Mouse (Mus musculus): Measurements from ENCODE around the gene Smg9. TPM values are rescaled to one million over a fixed set of nuclear protein-coding genes. Genes with fewer than 3 reads are reported as not detected.

The Smg9 gene
- total RNA-seq (2021): 10 to 100 TPM; 17.8 to 21.1 TPM
- long read RNA-seq, experiment 1, partial matches to known transcripts: 7 of 11 reads
- long read RNA-seq, experiment 1, other reads (novel, unspliced or antisense): 2 of 11 reads
- long read RNA-seq, experiment 2, transcript Smg9-201 (14 exons, 2,242 nt): major isoform, 6 of 15 reads
- long read RNA-seq, experiment 2, partial matches to known transcripts: 3 of 15 reads
- long read RNA-seq, experiment 2, other reads (novel, unspliced or antisense): 5 of 15 reads

DNA sequence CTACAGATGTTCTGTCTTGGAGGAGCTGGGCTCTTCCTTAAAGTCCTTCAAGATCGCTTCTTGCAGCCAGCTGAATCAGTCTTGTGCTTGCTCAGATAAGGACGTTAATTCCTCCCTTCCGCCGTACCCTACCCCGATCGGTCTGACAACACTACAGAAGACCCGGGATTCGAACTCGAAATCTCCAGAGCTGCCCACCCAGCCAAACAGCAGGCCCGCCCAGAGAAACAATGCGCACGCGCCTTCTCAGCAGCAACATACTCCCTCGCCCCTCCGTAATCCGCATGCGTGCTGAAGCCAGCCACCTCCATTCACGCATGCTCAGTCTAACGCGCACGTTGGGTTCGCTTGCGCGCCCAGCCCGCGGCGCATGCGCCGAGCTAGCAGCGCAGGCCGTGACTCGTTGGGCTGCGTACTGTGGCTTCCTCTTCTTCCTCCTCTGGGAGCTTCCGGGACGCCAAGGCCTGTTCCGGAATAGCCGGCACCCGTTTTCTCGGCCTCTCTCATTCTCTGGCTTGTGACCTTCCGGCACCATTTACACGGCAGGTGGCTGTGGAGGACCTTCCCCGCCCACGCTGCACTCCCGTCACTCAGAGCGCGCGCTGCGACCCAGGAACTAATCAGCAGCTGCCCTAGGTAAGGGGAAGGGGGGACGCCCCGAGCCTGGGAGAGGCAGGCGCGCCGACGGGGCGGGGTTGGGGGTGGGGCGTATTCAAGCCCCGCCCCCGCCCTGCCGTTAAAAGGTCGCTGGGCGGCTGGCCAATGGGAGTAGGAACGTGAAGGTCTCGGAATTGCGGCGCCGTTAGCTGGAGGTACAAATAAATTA, at the start of gene Smg9:
Gene Smg9, plus strand, starts transcription at position 364 of the 826 bp plus-strand sequence.
- DNase-seq: peak; percentile 97 to 98

DNA sequence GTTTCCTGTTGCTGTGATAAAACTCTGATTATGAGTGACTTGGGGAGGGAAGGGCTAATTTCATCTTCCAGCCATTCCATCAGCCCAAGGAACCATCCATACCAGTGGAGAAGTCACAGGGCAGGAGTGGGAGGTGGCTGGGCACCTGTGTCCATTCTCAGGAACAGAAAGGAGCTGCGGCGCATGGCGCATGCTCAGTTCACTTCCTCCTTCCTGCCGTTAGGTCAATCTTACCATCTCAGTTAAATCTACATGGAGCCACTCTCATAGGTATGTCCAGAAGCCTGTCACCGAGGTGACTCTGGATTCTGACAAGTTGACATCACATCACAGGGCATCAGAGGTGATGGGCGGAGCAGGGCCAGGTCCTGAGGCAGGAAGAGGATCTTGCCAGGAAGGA, 43.8 kb upstream of the Smg9 start:
- DNase-seq: no peak

DNA sequence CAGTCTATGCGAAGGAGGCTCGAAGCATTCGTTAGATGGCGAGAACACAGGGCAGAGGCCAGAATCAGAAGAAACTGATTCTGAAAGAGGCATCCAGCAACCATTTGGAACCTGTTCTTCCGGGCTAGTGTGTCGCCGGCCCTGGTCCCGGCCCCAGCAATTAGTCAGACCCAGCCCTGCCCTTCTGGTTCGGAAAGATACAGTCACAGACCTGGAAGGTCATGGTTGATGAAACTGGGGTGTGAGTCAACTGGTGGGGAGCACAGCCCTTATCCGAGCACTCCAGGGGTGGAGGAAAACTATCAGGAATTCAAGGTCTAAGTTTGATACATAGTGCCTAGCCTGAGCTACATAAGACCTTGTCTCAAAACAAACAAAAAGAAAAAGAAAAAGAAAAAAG, 43.3 kb upstream of the Smg9 start:
- peak; percentile 67 to 72 for DNase-seq

DNA sequence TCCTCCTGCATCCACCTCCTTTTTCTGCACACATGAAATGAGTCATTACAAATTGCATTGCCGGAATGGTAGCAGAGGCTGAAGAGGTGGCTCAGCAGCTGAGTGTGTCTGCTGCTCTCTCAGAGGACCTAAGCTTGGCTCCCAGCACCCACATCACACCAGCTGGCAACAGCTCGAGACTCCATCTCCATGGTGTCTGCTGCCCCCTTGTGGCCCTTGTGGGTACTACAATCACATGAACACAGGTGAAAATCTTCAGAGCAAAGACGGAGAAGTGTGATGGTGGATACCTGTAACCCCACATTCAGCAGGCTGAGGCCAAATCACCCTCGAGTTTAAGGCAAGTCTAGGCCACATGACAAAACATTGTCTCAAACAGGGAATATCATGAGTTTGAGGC, 41.5 kb upstream of the Smg9 start:
- DNase-seq: no peak

DNA sequence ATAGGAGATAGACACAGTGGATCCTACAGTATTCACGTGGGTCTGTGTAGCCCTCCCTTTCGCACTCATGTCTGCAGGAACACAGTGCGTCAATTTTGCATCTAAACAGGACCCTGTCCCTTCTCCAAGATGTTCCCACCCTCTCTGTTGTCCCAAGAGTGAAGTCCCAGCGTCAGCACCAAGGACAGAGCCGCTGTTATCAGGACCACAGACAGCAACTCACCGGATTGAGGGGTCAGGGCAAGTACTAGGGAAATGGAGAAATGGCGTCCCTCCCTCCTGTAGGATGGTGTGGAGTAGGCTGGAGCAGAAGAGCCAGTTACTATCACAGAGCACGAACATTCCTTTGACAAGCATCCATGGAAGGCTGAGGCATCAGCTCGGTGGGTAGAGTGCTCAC, 40.1 kb upstream of the Smg9 start:
- DNase-seq: peak; percentile 55 to 59

DNA sequence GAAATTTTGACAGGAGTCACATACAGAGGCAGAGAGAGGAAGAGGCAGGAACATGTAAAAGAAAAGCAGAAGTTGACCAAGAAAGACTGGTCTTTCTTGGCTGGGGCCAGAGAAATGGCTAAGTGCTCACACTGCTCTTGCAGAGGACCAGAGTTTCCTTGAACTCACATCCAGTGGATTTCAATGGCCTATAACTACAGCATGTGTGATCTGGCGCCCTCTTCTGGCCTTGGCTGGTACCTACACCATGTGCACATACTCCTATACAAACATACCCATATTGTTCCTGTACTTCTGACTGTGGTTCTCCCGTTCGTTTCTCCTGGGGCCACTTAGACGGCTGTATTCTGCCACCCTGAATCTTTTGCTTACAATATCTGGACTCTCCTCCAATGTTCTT, 38.4 kb upstream of the Smg9 start:
- no peak for DNase-seq

DNA sequence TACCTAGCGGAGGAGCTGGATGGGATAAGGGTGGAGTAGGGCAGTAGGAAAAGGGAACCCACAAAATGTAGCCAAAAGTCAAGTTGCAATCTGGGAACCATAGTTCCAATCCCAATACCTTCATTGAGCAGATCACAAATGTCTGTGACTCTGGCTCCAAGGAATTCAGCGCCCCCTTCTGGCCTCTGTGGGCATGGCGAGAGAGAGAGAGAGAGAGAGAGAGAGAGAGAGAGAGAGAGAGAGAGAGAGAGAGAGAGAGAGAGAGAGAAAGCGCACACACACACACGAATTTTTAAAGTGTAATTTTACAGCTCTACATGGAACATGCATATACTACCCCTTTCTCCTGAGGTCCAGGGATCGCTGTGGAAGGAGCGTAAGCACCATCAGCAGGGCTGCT, 36.2 kb upstream of the Smg9 start:
- peak; percentile 51 to 64 for DNase-seq

DNA sequence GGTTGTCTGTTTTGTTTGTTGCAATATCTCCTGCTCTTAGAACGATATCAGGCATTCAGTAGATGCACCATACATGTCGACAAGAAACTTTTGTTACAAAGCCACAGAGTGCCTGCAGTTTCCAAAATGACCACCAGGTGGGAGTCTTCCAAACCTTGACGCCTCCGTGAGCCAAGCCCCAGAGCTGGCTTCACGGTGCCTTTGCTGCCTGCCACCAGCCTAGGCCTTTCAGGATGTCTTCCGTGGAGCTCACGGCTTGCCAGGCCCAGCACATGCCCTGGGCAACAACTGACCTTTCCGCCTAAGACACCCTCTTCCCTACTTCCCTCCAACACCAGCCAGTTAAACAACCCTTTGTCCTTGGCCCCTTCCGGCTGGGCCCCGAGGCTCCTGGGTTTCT, 34.6 kb upstream of the Smg9 start:
- DNase-seq: peak; percentile 83 to 86

DNA sequence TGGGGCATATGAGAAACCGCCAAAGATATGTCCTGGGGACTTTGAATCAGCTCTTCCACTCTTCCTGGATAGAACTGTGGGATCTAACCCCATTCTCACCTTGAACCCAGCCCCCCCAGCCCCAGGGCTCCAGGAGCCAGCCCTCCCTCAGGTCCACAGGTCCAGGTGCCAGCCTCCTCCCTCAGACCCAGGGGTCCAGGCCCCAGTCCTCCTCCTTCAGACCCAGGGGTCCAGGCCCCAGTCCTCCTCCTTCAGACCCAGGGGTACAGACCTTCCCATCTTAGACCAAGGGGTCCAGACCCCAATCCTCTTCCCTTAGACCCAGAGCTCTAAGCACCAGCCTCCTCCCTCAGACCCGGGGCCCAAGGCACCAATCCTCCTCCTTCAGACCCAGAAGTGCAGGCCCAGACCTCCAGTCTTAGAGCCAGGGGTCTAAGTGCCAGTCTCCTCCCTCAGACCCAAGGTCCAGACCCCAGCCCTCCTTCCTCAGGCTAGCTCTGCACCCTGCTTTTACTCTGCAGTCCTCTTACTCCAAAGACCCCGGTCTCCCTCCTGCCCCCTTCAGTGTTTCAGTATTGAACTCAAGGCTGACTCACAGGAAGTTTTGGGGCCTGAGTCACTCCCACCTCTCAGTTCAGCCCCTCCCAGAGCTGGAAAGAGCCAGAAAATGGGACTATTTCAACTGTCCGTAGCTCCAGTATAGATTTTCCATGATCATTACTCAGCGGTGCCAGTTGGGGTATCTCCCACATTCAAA, 34.0 kb upstream of the Smg9 start:
- DNase-seq: peak; percentile 27 to 52

DNA sequence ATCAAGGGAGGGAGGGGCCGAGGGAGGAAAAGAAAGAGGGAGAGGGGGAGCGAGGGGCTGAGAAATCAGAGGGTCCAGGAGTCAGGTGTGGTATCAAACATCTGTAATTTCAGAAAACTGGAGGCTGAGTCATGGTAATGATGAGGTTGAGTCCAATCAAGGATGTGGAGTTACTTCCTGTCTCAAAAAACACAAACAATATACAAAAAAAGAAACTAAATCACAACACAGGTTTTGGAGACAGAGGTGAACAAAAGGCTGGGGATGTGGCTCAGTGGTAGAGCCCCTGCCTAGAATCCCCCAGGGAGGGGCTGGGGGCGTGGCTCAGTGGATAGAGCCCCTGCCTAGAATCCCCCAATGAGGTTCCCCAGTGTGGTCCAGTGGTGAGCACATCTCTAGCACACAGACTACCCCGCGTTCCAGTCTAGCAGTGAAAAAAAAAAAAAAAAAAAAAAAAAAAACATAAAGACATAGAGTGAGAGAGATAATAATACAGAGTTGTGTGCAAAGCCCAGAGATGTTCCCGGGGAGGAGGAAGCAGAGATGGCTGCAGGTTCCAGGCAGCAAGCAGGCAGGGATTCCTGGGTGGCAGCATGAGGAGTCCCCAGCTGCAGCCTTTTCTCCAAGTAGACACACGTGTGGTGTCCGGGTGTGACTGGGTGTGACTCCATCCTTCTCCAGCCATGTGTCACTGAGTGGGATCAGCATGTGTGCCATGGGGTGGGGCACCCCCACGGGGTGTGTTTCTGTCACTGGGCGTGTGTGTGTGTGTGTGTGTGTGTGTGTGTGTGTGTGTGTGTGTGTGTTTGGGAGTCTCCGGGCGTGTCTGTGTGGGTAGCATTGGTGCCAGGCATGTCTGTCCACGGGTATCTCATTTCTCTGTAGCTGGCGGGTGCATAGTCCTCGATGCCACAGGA, 32.4 kb upstream of the Smg9 start:
- DNase-seq: no peak

DNA sequence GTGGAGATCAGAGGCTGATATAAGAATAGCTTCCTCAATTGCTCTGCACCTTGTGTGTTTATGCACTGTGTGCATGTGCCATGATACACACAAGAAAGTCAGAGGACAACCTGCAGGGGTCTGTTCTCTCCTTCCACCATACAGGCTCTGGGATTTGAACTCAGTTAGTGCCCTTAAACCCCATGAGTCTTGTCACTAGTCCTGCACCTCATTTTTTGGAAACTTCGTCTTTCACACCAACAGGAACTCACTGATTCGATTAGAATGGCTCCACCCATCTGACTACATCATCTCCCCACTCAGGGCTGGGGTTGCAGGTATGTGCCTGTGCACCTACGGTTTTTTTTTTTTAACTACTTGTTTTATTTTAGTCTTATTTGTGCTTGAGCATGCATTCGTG, 31.2 kb upstream of the Smg9 start:
- DNase-seq: no peak

DNA sequence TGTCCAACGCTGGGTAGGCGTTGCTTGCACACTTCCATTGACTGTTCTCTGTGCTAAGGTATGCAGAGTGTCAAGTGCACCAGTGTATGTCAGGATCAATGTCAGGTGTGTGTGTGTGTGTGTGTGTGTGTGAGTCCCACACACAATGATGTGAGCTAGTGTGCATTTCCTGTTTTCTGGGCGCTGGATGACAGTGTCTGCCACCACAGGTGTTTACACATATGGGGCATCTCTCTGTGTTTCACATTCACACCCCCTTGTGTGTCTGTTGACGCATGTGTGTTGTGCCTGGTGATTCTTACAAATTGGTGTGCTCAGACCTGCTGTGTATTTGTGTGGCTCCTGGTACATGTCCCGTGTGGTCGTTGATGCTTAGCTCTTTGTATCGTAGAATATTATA, 30.5 kb upstream of the Smg9 start:
- DNase-seq: no peak

DNA sequence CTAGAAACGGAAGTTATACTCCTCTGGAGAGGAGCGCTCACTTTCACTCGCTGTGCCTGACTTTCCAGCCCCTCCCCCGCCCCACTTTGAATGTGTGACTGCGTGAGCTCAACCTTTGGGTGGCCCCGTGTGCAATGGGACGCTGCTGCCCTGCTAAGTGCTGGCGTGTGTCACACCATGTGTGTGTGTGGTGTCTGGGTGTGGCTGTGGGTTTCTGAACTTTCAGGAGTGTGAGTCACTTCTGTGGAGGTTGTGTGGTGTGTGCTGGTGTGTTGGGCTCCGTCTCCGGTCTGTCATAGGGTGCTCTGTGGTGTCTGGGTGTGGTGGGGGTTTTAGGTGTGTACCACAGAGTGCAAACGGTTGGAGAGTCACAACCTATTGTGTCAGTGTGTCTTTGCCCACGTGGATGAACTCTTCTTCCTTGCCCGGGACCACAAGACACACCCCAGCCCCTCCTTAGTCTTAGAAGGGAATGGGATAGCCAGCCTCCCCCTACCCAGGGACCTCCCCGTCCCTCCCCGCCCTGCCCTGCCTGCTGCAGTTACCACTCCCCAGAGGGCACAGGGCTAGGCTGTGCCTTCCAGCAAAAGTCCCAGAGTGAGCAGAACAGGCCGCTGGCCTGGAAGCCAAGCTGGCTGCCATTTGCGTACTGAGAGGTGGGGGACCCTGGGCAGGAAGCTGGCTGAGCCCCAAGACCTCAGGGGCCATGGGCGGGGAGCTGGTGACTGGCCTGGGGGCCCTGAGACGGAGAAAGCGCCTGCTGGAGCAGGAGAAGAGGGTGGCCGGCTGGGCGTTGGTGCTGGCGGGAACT, 29.5 kb upstream of the Smg9 start, which contains the start of gene Kcnn4:
Gene Kcnn4, plus strand, starts transcription at position 533 of the 811 bp plus-strand sequence.
- no peak for DNase-seq

DNA sequence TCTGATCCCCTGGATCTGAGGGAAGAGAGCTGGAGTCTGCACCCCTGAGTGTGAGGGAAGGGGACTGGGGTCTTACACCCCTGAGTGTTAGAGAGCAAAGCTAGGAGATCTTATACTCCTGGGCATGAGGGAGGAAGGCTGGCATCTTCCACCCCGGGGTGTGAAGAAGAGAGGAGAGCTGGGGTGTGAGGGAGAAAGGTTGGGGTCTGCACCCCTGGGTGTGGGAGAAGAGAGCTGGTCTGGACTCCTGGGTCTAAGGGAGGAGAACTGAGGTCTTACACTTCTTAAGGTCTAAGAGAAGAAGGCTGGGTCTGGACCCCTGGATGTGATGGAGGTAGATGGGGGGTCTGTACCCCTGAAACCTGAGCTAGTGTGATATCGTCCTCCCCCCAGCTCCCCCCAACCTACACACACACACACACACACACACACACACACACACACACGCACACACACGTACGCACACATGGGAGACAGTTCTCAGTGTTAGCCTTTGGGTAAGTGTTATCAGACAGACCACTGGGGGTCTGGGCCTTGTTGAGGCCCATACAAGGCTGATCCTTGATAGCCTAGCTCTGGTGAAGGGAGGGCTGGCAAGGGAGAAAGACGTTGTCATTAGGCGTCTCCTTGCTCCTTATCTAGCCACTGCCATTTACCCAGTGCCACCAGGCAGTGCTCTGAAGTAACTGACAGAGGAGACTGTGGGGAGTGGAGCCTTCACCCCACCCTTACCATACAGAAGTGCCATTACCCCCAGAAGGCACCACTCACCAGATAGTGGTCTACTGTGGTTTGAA, 28.2 kb upstream of the Smg9 start:
- DNase-seq: no peak

DNA sequence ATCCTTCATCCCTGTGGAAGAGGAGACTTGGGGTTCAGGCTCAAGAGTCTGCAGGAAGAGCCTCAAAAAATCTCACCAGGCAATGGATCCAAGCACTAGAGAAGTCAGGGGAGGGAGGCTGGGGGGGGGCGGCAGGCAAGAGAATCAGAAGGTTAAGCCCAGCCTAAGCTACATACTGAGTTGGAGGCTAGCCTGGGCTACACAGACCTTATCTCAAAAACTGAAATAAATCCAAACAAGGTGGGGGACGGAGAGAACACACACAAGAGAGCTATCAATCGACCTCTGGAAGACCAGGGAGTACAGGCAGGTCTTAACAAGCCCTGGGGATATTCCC, 27.6 kb upstream of the Smg9 start:
- no peak for DNase-seq

DNA sequence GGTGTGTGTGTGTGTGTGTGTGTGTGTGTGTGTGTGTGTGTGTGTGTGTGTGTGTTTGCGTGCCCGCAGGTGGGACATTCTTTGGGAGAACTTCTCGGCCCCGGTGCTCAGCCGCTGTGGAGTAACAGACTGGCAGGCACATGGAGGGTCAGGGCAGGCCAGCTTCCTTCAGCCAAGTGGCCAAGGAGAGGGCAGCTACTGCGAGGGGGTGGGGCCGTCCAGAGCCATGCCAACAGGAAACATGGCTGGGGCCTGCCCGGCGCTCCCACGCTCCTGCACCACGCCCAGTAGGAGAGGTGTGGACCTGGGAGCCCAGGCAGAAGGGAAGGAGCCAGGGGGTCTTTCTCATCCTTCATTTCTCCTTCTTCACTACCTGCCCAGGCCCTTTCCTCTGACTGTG, 27.1 kb upstream of the Smg9 start:
- DNase-seq: no peak

DNA sequence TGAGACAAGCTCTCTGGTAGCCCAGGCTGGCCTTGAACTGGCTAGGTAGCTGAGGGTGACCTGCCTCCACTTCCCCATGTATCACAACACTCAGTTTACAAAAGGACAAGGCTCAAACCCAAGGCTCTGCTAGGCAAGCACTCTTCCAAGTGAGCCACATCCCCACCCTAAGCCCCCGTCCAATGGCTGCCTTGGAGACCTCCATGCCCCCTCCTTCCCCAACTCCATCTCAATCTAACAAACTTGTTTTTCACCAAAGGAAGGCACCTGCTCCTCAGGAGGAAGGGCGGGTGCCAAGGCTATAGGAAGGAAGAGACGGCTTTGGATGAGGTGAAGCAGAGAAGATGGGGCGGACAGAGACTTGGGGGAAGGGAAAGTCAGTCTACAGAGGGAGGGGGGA, 26.6 kb upstream of the Smg9 start:
- no peak for DNase-seq

DNA sequence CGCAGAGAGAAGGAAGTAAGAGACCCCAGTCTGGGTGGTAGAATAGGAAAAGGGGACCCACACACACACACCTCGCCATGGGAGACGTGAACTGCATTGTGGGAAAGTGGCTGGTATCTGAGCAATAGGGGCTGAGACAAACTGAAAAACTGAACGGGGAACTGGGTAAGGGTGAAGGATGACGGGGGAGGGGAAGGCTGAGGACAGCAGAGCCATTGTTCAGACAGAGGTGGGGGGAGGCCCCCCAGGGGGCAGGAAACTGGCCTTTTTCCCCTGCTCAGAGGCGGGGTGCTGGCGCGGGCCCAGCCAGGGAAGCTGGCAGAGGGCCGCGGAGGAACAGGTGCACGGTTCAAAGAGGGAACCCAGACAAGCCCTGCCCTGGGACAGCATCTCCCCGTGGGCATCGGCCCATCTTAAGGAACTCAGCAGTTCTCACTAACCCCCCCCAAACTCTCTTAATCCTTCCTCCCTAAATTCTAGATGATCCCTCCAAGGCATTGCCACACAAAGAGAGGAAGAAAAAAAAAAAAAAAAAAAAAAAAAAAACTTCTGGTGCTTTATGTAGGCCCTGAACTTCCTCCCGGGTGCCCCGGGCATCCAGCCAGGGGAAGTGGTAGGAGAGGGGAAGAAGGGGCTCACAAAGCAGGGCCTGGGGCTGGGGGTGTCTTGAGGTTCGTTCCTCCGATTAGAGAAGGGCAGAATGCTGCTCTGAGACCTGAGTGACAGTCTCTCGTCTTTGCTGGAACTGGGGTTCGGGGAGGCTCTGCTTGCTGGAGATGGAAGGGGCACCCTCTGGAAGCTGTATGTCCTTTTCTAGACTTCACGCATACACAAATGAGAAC, 25.7 kb upstream of the Smg9 start:
- peak in 1 of 2 experiments; percentile 43 for DNase-seq

DNA sequence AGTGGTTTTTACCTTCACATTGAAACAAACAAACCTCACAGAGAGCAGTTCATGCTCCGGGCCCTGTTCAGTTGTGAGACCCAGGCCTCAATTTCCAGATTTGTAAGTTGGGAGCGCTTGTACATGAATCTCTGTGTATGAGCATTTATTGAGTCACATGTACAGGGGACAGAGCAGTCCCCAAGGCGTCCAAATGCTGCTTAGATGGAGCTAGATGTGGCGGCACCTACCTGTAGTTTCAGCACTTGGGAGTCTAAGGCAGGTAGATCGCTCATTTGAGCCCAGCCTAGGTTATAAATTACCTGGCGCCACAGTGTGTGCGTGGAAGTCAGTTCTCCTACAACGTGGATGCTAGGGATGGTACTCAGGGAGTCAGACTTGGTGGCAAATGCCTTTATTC, 23.0 kb upstream of the Smg9 start:
- no peak for DNase-seq
